Mouse (Mus musculus) kidney, embryonic 16.5 days (tissue): ENCODE data around the gene Atp5j. TPM values are rescaled to one million over a fixed set of nuclear protein-coding genes. Genes with fewer than 3 reads are reported as not detected.

Experiments
- ATAC-seq: fragments of 200-750 bp; cut with Nextera tagmentation; 2 replicates; pipeline ENCODE4 v1.8.0; 2017; ENCODE audit warnings: moderate TSS enrichment; ENCODE audit not compliant: low FRiP score, low TSS enrichment
- H3K27ac ChIP-seq: fragments of 300-500 bp; sonication (generic); 2 replicates; pipeline ENCODE4 v1.5.1; 2014; ENCODE audit warnings: low read length
- H3K27me3 ChIP-seq: fragments of 300-500 bp; sonication (generic); 2 replicates; pipeline ENCODE4 v1.6.1; 2014; ENCODE audit warnings: low read length, control low read depth, mixed read lengths; ENCODE audit not compliant: insufficient read depth
- H3K36me3 ChIP-seq: fragments of 300-500 bp; sonication (generic); 2 replicates; pipeline ENCODE4 v1.6.1; 2014; ENCODE audit warnings: low read length, control low read depth, mixed read lengths; ENCODE audit not compliant: insufficient read depth
- H3K4me1 ChIP-seq: fragments of 300-500 bp; sonication (generic); 2 replicates; pipeline ENCODE4 v1.6.1; 2014; ENCODE audit warnings: low read length, control low read depth, mixed read lengths; ENCODE audit not compliant: insufficient read depth
- H3K4me2 ChIP-seq: fragments of 300-500 bp; sonication (generic); replicated peaks from 2 replicates; pipeline ENCODE4 v1.6.1; 2014; ENCODE audit warnings: low read depth, low read length
- H3K4me3 ChIP-seq: fragments of 300-500 bp; sonication (generic); 2 replicates; pipeline ENCODE4 v1.5.1; 2014; ENCODE audit warnings: mild to moderate bottlenecking, low read length
- H3K9ac ChIP-seq: fragments of 300-500 bp; sonication (generic); replicated peaks from 2 replicates; pipeline ENCODE4 v1.6.1; 2014; ENCODE audit warnings: low read length
- H3K9me3 ChIP-seq: fragments of 300-500 bp; sonication (generic); 2 replicates; pipeline ENCODE4 v1.6.1; 2016; ENCODE audit warnings: low read length, control low read depth
- WGBS: fragments of 180-500 bp; shearing (Covaris S2); extraction: QIAGEN DNeasy Blood & Tissue Kit; methylation state at CpG from one replicate; pipeline ENCODE4 v1.1.7; 2014; 5-methylcytosine and 5-hydroxymethylcytosine counted together
- polyA plus RNA-seq: library from polyadenylated mRNA; unstranded; fragments of >200 nt; fragmentation: Nextera tagmentation; extraction: Ambion mirVana; gene quantifications from 2 replicates; pipeline ENCODE4 v1.2.1, GENCODE M21; 2015

Atp5j gene
- polyA plus RNA-seq, result 992 and 993 TPM in 2 replicates

DNA sequence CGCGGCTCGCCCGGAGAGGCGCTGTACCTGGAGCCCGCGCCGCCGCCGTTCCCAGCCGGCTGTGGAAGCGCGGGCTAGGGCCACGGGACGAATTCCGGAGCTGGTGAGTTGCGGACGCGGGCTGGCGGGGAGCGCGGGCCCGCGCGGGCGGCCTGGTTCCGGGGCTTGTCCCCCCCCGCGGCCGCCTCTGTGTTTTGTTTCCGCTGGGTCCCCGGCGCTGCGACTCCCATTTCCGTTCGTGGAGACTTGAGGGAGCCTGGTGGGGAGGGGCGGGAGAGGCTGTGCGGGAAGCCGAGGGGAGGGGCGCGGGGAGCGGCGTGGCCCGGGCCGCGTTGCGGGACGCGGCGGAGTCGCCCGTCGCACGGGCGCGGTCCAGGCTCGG lies at the start of gene Atp5j:
Atp5j (minus strand) TSS at position 185 of the 382 bp plus-strand sequence.
- Histone ChIP-seq H3K36me3 (peaks cover 23% of the 10 kb centered on the region), H3K9ac (peak within 1 kb of the TSS; percentile 100), H3K27me3 (no peaks in the 10 kb centered on the region), H3K4me2 (peak within 1 kb of the TSS; percentile 74), H3K9me3 (no peaks in the 10 kb centered on the region), H3K27ac (peak within 1 kb of the TSS; percentile 99), H3K4me1 (peaks cover 28% of the 10 kb centered on the region), H3K4me3 (peak within 1 kb of the TSS; percentile 99)
- 1% methylated on average over 57 of the region's 57 CpGs for WGBS
- peak; percentile 73 for ATAC-seq

DNA sequence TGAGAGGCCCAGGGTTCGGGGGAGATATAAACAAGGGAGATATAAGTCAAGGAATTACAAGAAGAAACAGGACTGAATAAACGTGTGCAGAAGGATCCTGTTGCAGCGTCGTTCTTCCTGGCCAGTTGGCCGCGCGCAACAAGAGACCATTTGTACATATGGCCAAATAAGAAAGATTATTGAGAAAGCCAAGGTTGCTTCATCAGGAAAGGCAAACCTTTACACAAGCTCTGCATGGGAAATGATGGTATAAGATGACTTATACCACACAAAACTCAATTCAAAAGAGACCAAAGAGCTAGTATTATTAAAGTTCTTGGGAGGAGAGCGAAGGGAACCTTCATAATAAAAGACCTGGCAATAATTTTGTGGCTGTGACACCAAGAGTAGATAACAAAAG lies 49.1 kb upstream of the Atp5j start:
- H3K36me3 ChIP-seq, result no peaks in the 10 kb centered on the region
- no peaks in the 10 kb centered on the region for H3K9me3 ChIP-seq
- H3K4me2 ChIP-seq, result no peak overlapping the region
- ATAC-seq, result no peak
- no peak overlapping the region for H3K4me3 ChIP-seq
- 83% methylated on average over 8 of the region's 8 CpGs for WGBS
- no peaks in the 10 kb centered on the region for H3K4me1 ChIP-seq
- H3K27ac ChIP-seq, result no peak overlapping the region
- H3K27me3 ChIP-seq, result no peaks in the 10 kb centered on the region
- H3K9ac ChIP-seq, result no peak overlapping the region

DNA sequence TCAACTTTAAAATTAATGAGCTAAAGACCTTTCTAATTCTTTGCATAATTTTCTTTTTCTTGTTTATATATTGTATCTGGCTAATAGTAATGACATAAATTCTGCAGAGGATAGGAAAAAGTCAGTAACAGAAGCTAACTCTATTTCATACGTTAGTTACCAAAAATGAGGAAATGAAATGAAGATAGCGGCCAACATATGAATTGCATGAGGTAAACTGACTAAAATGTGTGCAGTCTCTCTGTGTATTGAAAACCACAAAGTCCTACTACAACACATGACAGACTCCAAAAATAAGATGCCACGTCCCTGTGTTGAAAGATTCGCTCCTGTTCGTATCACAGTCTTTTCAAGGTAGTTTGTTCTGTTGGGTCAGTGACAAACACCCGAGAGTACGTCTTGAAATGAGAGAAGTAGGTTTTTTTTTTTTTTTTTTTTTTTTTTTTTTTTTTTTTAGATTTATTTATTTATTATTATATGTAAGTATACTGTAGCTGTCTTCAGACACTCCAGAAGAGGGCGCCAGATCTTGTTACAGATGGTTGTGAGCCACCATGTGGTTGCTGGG lies 46.4 kb upstream of the Atp5j start:
- Histone ChIP-seq H3K36me3 (no peaks in the 10 kb centered on the region), H3K4me3 (no peak overlapping the region), H3K9ac (no peak overlapping the region), H3K4me1 (no peaks in the 10 kb centered on the region), H3K4me2 (no peak overlapping the region), H3K27ac (no peak overlapping the region), H3K27me3 (no peaks in the 10 kb centered on the region), H3K9me3 (no peaks in the 10 kb centered on the region)
- WGBS, result 92% methylated on average over 7 of the region's 8 CpGs
- ATAC-seq, result no peak

GRCm38 (mm10) chr16:84881168-84881567 lies 45.7 kb upstream of the Atp5j start:
- Histone ChIP-seq H3K4me3 (no peak overlapping the region), H3K27me3 (no peaks in the 10 kb centered on the region), H3K4me1 (peaks cover 2% of the 10 kb centered on the region; the same call in 1 of the 2 replicates), H3K27ac (no peak overlapping the region), H3K4me2 (no peak overlapping the region), H3K9ac (no peak overlapping the region), H3K9me3 (no peaks in the 10 kb centered on the region), H3K36me3 (no peaks in the 10 kb centered on the region)
- peak; percentile 76; the same call in 1 of the 2 replicates for ATAC-seq
- 73% methylated on average over 9 of the region's 9 CpGs for WGBS

DNA sequence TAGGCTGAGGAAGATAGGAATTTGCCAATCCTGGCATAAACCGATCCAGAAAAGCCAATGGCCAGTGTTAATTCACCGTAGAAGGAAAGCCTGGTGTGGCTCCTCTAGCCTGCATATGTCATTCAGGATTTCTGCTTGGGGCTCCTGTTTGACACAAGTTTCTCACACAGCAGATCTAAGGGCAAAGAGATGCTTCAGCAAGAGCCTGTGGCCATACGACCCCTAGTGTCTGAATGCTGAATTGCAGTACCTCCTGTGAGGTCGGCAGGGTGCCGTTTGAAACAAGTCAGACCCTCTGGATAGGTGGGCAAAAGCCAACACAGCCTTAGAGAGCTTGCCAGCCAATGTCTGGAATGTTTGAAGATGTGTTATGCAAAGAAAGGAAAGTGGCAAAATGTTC lies 43.7 kb upstream of the Atp5j start:
- Histone ChIP-seq H3K9ac (no peak overlapping the region), H3K27me3 (no peaks in the 10 kb centered on the region), H3K9me3 (no peaks in the 10 kb centered on the region), H3K4me1 (peaks cover 5% of the 10 kb centered on the region; the same call in 1 of the 2 replicates), H3K4me3 (no peak overlapping the region), H3K36me3 (no peaks in the 10 kb centered on the region), H3K27ac (no peak overlapping the region), H3K4me2 (no peak overlapping the region)
- 18% methylated on average over 5 of the region's 5 CpGs for WGBS
- ATAC-seq, result no peak

DNA sequence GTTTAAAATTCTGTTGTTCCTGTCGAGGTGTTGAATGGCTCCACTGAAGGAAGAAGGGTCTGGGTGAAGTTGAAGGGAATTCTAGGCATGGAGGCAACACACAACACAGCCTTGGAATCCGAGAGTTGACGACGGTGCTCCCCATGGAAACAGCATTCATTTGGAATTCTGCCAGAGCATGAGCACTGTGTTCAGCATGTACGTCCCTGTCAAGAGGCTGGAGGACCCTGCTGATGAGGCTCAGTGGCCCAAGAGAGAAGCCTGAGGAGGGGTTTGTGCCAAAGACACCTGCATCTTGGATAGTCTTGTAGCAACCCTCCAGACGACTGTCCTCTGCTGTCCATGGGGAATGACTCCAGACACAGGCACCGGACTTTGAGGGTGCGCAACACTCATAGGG lies 40.7 kb upstream of the Atp5j start:
- Histone ChIP-seq H3K27ac (no peak overlapping the region), H3K9me3 (no peaks in the 10 kb centered on the region), H3K4me2 (peak overlapping the region; percentile 52; the same call in 1 of the 2 replicates), H3K4me1 (peaks cover 5% of the 10 kb centered on the region; the same call in 1 of the 2 replicates), H3K9ac (no peak overlapping the region), H3K4me3 (no peak overlapping the region), H3K36me3 (no peaks in the 10 kb centered on the region), H3K27me3 (no peaks in the 10 kb centered on the region)
- 44% methylated on average over 8 of the region's 8 CpGs for WGBS
- peak; percentile 46; the same call in 1 of the 2 replicates for ATAC-seq

DNA sequence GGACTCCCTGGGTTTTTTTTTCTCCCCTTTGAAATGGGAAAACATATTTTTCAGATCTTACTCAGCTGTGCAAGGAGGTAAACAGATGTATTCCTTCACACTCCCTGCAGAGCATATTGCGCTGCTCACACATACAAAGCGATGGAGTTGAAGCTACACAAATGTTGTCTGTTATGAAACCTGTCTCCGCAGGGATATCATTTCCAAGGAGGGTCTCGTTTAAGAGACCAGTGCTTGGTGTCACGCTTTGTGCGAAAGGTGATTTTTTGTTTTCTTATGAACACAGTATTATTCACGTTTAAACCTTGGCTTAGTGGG lies 40.3 kb upstream of the Atp5j start:
- peaks cover 5% of the 10 kb centered on the region; the same call in 1 of the 2 replicates for H3K4me1 ChIP-seq
- no peaks in the 10 kb centered on the region for H3K9me3 ChIP-seq
- no peaks in the 10 kb centered on the region for H3K36me3 ChIP-seq
- H3K4me2 ChIP-seq, result peak overlapping the region; percentile 52
- H3K27me3 ChIP-seq, result no peaks in the 10 kb centered on the region
- no peak overlapping the region for H3K4me3 ChIP-seq
- no peak overlapping the region for H3K9ac ChIP-seq
- peak; percentile 43 for ATAC-seq
- H3K27ac ChIP-seq, result no peak overlapping the region
- 53% methylated on average over 7 of the region's 7 CpGs for WGBS

GRCm38 (mm10) chr16:84875012-84875717 lies 39.7 kb upstream of the Atp5j start:
- Histone ChIP-seq H3K27me3 (no peaks in the 10 kb centered on the region), H3K4me3 (peak overlapping the region; percentile 32)
- ATAC-seq, result peak; percentile 52

GRCm38 (mm10) chr16:84873805-84874204 lies 38.4 kb upstream of the Atp5j start:
- no peak overlapping the region for H3K27ac ChIP-seq
- peaks cover 5% of the 10 kb centered on the region; the same call in 1 of the 2 replicates for H3K4me1 ChIP-seq
- H3K4me3 ChIP-seq, result no peak overlapping the region
- no peak for ATAC-seq
- no peaks in the 10 kb centered on the region for H3K27me3 ChIP-seq
- no peak overlapping the region for H3K4me2 ChIP-seq
- H3K9me3 ChIP-seq, result no peaks in the 10 kb centered on the region
- WGBS, result 84% methylated on average over 8 of the region's 8 CpGs
- H3K9ac ChIP-seq, result no peak overlapping the region
- H3K36me3 ChIP-seq, result no peaks in the 10 kb centered on the region

More at GRCm38 (mm10) chr16:84875012-84875717, 39.7 kb upstream of the Atp5j start:
- Histone ChIP-seq H3K9me3 (no peaks in the 10 kb centered on the region), H3K4me1 (peaks cover 5% of the 10 kb centered on the region; the same call in 1 of the 2 replicates), H3K9ac (0 out of 2 replicates have a peak overlapping the region, but pooled peaks have one; percentile 35), H3K27ac (peak overlapping the region; percentile 68), H3K36me3 (no peaks in the 10 kb centered on the region), H3K4me2 (peak overlapping the region; percentile 52)
- 50% methylated on average over 24 of the region's 24 CpGs for WGBS

DNA sequence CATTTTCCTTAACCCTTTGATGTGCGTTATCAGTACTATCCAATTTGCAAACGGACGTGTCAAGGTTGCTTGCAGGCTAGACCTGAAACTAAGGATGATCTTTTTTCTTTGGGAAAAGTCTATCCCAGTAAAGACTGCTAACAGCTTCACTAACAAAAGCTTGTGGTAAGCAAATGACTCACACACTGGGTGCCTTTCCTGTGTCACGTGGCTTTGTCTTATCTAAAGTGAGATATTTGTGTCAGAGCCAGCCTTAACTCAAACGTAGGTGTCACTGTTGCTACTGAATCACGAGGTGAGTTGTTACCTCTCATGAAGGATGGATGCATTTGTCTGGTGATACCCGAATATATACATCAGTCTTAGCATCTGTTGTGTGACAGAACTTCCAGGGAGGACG lies 29.2 kb upstream of the Atp5j start:
- Histone ChIP-seq H3K4me3 (no peak overlapping the region), H3K4me1 (no peaks in the 10 kb centered on the region), H3K36me3 (peaks cover 24% of the 10 kb centered on the region), H3K9me3 (no peaks in the 10 kb centered on the region), H3K9ac (no peak overlapping the region), H3K27me3 (no peaks in the 10 kb centered on the region), H3K4me2 (no peak overlapping the region), H3K27ac (no peak overlapping the region)
- WGBS, result 92% methylated on average over 8 of the region's 8 CpGs
- no peak for ATAC-seq
